Mouse (Mus musculus) A20 (cell line): ENCODE measurements at regions not wholly inside any gene's neighbourhood (a gene's known extent, or its start where the extent isn't known, plus 50 kb on each side); places are given as distances from the start of the nearest gene placed in this dataset.
A peak's percentile ranks its signal among the peaks of the same experiment; 100 is the strongest.

Experiments used
- DNase-seq: peaks from one replicate; pipeline ENCODE4 v3.0.0-alpha.2; 2011; ENCODE audit warnings: low read depth, low spot score

GRCm38 (mm10) chr14:85965139-85965538 lies 1175.9 kb downstream of the Diaph3 start:
- DNase-seq, result no peak

- DNase-seq, result no peak
Measured at GRCm38 (mm10) chr14:85945707-85946313, 1195.2 kb downstream of the Diaph3 start.

GRCm38 (mm10) chr14:85942792-85943191 lies 1198.2 kb downstream of the Diaph3 start:
- no peak for DNase-seq

DNA sequence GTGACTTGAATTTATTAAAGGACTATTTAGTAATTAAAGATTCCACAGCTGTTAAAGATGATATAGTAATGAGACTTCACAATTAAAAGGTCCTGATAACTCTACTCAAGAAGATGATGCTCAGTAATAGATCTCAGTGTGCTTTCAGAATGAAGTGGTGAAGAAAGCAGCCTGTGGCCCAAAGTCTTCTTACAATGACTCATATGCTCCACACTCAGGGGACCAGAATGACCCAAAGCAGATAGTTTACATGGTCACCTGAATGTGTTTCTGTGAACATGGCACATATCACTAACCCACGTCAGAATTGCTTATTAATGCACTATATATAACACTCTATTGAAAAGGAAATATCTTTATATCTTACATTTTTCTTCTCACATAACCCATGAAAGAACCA lies 1200.5 kb downstream of the Diaph3 start:
- DNase-seq, result no peak

- DNase-seq, result no peak
Measured at GRCm38 (mm10) chr14:85935091-85935490, 1205.9 kb downstream of the Diaph3 start.

GRCm38 (mm10) chr14:85930387-85930786 lies 1210.6 kb downstream of the Diaph3 start:
- DNase-seq, result no peak

DNA sequence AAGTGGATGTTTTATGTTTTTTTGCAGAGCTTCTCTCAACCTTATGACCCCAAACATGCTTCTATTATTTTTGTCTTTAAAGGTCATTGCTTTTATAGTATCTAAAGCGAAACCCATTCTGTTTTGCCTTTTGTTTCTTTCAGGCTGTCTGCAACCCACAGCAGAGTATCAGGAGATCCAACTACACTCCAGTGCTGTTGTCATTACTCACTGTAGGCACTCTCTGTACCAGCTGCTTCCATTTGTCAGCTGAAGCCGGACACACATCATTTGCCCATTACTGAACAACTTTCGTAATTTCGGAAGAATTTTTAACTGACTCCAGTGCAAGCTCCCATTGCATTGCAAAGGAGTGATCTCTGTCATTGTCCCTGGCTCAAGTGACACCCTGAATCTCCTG lies 1222.1 kb downstream of the Diaph3 start:
- no peak for DNase-seq

GRCm38 (mm10) chr14:85915761-85916160 lies 1225.3 kb downstream of the Diaph3 start:
- DNase-seq, result no peak

GRCm38 (mm10) chr14:85897890-85898289 lies 1243.1 kb downstream of the Diaph3 start:
- peak; percentile 23 for DNase-seq

DNA sequence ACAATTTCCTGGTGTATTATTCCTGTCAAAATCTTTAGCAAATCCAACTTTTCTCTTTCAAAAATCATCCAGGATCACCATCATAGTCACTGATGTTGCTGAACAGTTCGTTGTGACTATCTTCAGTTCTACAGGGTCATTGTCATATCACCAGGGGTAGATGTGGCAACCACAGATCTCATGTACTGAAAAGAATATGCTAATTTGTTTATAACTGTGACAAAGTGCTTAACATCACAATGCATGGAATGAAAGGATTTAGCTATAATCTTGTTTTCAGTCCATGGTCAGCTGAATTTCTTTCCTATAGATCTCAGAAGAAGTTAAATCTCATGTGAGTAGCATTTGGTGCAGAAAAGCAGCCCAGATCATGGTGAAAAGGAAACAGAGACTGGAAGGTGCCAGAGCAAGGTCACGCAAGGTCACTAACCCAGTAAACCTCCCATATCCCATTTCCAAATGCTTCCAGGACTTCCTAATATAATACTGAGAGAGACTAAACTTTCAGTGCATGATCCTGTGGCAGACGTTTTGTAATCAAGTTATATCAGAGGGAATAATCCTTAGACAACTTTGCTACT lies 1279.6 kb downstream of the Diaph3 start:
- no peak for DNase-seq

DNA sequence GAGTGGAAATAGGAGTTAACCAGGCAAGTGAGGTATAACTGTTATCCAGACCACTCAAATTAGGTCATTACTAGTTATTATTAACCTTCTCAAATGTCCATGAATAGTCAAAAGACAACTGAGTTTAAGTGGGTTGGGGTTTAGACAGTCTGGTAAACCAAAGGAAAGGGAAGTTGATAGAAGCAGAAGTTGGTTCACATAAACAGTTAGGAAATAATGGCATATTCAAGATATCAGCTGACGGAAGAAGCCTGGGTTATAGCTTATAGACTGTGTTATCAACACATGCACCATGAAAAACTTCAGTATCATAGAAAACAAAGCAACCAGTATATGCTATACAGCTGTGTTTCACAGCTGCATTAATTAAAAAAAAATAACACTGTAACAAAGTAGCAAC lies 1291.5 kb downstream of the Diaph3 start:
- no peak for DNase-seq

- DNase-seq, result no peak
Measured at GRCm38 (mm10) chr14:85835494-85835893, 1305.5 kb downstream of the Diaph3 start.

DNA sequence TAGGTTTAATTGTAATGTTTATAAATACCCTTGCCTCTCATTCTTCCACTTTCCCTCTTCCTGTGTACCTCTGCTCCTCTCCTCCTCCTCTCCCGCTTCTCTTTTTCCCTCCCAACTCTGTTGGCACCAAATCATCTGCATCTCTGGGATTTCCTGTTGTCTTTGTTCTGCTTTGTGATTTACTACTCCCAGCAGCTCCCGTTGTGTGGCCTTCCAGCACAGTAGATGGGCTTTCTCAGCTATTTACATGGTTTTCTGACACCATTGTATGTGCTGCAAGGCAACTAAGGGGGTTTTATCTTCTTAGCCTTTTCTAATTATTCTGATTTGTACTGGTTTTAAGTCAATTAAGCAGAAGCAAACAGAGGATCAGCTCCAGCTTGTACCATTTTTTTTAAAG lies 1326.1 kb downstream of the Diaph3 start:
- DNase-seq, result no peak

DNA sequence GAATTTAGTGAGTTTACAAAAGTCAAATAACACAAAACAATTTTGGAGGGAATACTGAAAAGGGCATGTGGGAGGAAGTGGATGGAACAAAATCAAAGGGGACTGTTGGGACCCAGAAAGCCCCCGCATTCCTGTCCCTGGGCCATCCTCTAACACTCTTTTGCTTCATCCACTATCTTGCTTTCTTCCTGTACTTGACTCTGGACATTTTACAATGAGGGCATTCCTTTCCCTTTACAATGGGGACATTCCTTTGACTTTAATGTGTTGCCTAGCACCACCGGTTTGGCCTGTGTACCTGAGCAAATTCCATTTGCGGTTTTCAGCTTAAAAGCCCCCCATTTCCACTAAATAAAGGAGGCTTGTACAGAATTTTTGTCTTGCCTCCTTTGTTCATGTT lies 1341.0 kb downstream of the Pcdh17 start:
- no peak for DNase-seq

DNA sequence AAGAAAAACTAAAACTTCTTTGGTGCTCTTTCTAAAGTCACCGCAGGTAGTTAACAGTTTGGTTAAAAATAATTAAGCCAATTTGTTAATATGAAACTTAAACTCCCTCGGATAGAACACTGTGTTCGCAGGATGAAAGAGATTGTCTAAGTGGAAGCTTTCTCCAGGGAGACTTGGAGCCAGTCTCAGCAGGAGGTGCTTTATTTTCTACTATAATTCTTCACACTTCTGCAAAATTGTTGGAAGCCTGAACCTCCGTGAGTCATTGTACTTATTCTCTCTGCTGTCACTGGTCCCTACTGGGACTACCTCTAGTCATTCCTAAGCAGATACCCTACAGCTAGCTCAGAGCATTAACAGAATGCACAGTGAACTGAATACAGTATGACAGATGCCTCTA lies 1327.3 kb downstream of the Pcdh17 start:
- DNase-seq, result no peak

- DNase-seq, result no peak
Measured at GRCm38 (mm10) chr14:85768301-85768700, 1324.9 kb downstream of the Pcdh17 start.

DNA sequence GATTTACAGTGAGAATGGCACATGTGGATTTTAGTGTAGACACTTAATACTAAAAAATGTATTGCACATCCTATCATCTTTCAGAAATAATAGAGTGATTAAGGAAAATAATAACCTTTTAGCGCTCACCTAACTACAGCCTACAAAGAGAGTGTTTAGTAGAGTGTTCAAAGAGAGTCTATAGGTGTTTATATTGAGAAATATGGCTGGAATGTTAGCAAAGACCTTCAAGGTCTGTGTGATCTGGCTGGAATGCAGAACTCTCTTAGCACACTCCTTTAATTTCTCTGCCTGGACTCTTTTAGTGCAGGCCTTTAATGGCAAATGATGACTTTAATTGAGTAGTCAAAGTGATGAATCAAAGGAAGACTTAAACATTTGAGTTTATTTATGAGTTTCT lies 1314.0 kb downstream of the Pcdh17 start:
- DNase-seq, result no peak

DNA sequence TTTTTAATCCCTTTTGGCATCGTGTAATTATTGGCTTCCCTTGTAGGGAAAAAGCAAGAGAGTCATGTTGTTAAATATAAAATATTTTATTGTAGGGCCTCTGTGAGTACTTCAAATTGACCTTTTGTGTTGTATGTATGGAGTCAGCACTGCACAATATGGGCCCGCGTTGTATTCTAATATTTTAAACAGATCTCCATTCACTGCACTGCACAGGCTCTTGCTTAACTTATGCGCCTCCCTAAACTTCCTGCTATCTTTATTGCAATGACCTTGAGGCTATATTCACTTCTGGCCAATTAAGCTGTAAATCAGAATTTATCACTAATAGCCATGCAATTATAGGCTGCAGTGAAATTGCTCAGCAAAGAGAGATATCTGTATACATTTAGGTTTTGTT lies 1295.2 kb downstream of the Pcdh17 start:
- no peak for DNase-seq
